Mouse (Mus musculus): ENCODE results near the gene Neurog1.

DNA sequence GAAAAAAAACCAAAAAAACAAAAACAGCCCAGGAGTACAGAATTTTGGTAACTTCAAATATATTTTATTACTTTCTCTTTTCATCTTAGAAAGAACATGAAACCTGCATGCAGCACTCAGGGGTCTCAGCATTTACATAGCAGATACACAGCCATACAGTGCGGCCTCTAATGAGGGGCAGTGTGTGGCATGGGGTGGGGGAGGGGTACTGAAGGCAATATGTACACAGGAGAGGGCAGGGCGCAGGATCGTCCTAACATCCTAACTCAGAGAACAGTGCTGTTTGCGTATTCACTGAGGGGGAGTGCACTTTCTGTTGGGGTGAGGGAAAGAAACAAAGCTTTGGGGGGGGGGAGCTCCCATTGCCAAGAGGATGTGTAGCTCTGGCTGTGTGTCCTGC lies 36.6 kb upstream of the Neurog1 start:
- no peak for TF ChIP-seq POLR2A (IDR thresholded peaks at IDR 0.05; ENCODE audit: control insufficient read depth, extremely low read depth, insufficient read depth, low read length, poor library complexity)
- no peak for TF ChIP-seq CTCF (IDR thresholded peaks at IDR 0.05; ENCODE audit: borderline replicate concordance, control insufficient read depth, extremely low read depth, insufficient read depth, low read length, poor library complexity)

Measured in thymus, adult 2 months (tissue).